Mouse (Mus musculus) brain, embryonic 14.5 days (tissue): Measurements from ENCODE around the gene Gm27235. TPM values are rescaled to one million over a fixed set of nuclear protein-coding genes. Genes with fewer than 3 reads are reported as not detected.
"Not testable (repeated sequence)": the region's sequence is repeated elsewhere in the genome, so short reads cannot be mapped to it uniquely, and the experiment has no call there.

Experiments used
- DNase-seq: peaks from one replicate; pipeline ENCODE4 v3.0.0-alpha.2; 2011; ENCODE audit warnings: low read depth
- CTCF ChIP-seq: fragments of 200-500 bp; IDR thresholded peaks from 2 replicates; pipeline ENCODE4 v1.5.1; 2012; ENCODE audit warnings: inconsistent platforms, mild to moderate bottlenecking, moderate library complexity, borderline replicate concordance; ENCODE audit not compliant: insufficient read depth, insufficient read length; ENCODE audit errors: extremely low read depth
- POLR2A ChIP-seq: fragments of 200-500 bp; IDR thresholded peaks from 2 replicates; pipeline ENCODE4 v1.6.1; 2012; ENCODE audit warnings: mild to moderate bottlenecking, inconsistent platforms, borderline replicate concordance; ENCODE audit not compliant: poor library complexity, insufficient read depth, insufficient read length, severe bottlenecking; ENCODE audit errors: extremely low read depth
- polyA plus RNA-seq: library from polyadenylated mRNA; depleted of rRNA; stranded (reverse); fragments of >200 nt; gene quantifications from 2 replicates; pipeline ENCODE4 v1.2.3, GENCODE M21; 2012; rRNA removed

Gm27235 gene
- not detected in 2 replicates for polyA plus RNA-seq

GRCm38 (mm10) chr9:35790001-35790400 is at the start of gene Gm27235, which contains the start of gene D730048I06Rik:
Gene Gm27235, minus strand, starts transcription at chr9:35790101.
Gene D730048I06Rik, minus strand, starts transcription at chr9:35790112.
- no peak for DNase-seq
- TF ChIP-seq POLR2A (no peak), CTCF (no peak)

- DNase-seq: not testable (repeated sequence)
These were observed 28.0 kb upstream of the Gm27235 start for GRCm38 (mm10) chr9:35817881-35818280.

GRCm38 (mm10) chr9:35798146-35798545 is 8.2 kb upstream of the Gm27235 start:
- TF ChIP-seq POLR2A (no peak), CTCF (no peak)

GRCm38 (mm10) chr9:35778009-35778408 is 11.9 kb downstream of the Gm27235 start, which contains the start of gene Gm17727:
Gene Gm17727, minus strand, starts transcription at chr9:35778109.
- DNase-seq: no peak
- no peak for TF ChIP-seq CTCF
- no peak for TF ChIP-seq POLR2A

More at GRCm38 (mm10) chr9:35798146-35798545, 8.2 kb upstream of the Gm27235 start:
- no peak for DNase-seq

GRCm38 (mm10) chr9:35756843-35757242 is 33.1 kb downstream of the Gm27235 start:
- DNase-seq: no peak
- TF ChIP-seq POLR2A: no peak
- TF ChIP-seq CTCF: no peak

- no peak for DNase-seq
- no peak for TF ChIP-seq CTCF
- TF ChIP-seq POLR2A: no peak
These were observed 49.2 kb downstream of the Gm27235 start, which contains the start of gene Gm17677 for GRCm38 (mm10) chr9:35740749-35741148. Gene Gm17677, plus strand, starts transcription at chr9:35741049.

Other genes with a start within 250 kb of the Gm27235 start
- 11.2 and 15.2 TPM in 2 replicates for gene Ddx25, start 231.6 kb downstream of the Gm27235 start, polyA plus RNA-seq
- 12.6 and 16.1 TPM in 2 replicates for gene Pus3, start 231.5 kb downstream of the Gm27235 start, polyA plus RNA-seq
- gene Pate2, start 219.8 kb downstream of the Gm27235 start, polyA plus RNA-seq: 1.1 and 1.4 TPM in 2 replicates
- gene Hyls1, start 219.7 kb downstream of the Gm27235 start, polyA plus RNA-seq: 13.4 and 14.5 TPM in 2 replicates
- gene Pate4, start 178.2 kb downstream of the Gm27235 start, polyA plus RNA-seq: not detected in 2 replicates
- gene Pate3, start 141.9 kb downstream of the Gm27235 start, polyA plus RNA-seq: not detected in 2 replicates
- not detected in 2 replicates for gene Pate1, start 102.7 kb downstream of the Gm27235 start, polyA plus RNA-seq
- gene Gm17677, start 49.1 kb downstream of the Gm27235 start, polyA plus RNA-seq: not detected in 2 replicates
- not detected in 2 replicates for gene Gm17727, start 12.0 kb downstream of the Gm27235 start, polyA plus RNA-seq
- gene D730048I06Rik, start within 50 bp of the Gm27235 start, polyA plus RNA-seq: not detected in 2 replicates
- not detected in 2 replicates for gene 9230110F15Rik, start 54.0 kb upstream of the Gm27235 start, polyA plus RNA-seq
- gene 9230113P08Rik, start 118.3 kb upstream of the Gm27235 start, polyA plus RNA-seq: not detected in 2 replicates